25 mouse cellular contexts compared by ENCODE assay signal in genomic region chr9:92273271-92273670, GRCm38 (mm10). TPM values are rescaled to one million over a fixed set of nuclear protein-coding genes. Genes with fewer than 3 reads are reported as not detected.
A peak's percentile ranks its signal among the peaks of the same experiment; 100 is the strongest.
DNase-seq lines count a peak whose midpoint lies in the region; ATAC-seq and TF ChIP-seq lines count a peak whose summit lies in the region.
"Had no signal": no experiment of that assay in that cellular context is flagged by ENCODE, and none has a peak within 500 bp of the region (broad histone marks: within the 10 kb centered on the region; RNA-seq: fewer than 3 reads in every experiment).

No protein-coding gene starts in this region.

- H3K4me2 ChIP-seq in stomach, postnatal 0 days (replicated peaks; ENCODE audit: low read depth) = no peak overlapping the region
- H3K4me2 ChIP-seq: embryonic facial prominence, embryonic 13.5 days; forebrain, embryonic 13.5 days; hindbrain, embryonic 13.5 days; limb, embryonic 12.5 days; lung, embryonic 15.5 days; midbrain, embryonic 15.5 days; neural tube, embryonic 13.5 days had no signal

- peaks cover 41% of the 10 kb centered on the region for H3K36me3 ChIP-seq in C2C12 (ENCODE audit: control insufficient read depth, insufficient read depth)
- H3K36me3 ChIP-seq in stomach, postnatal 0 days (ENCODE audit: control insufficient read depth, insufficient read depth, low read length) = no peaks in the 10 kb centered on the region
- H3K36me3 ChIP-seq: midbrain, embryonic 15.5 days; neural tube, embryonic 13.5 days had no signal

- TF ChIP-seq CTCF in C2C12 (IDR thresholded peaks at IDR 0.05; ENCODE audit: control insufficient read depth, insufficient read depth, insufficient read length) = no peak
- no peak for TF ChIP-seq CTCF in stomach, postnatal 0 days (IDR thresholded peaks at IDR 0.05; ENCODE audit: low read depth)

- H3K9me3 ChIP-seq in stomach, postnatal 0 days (ENCODE audit: control insufficient read depth, low read length) = no peaks in the 10 kb centered on the region
- H3K9me3 ChIP-seq: embryonic facial prominence, embryonic 13.5 days; forebrain, embryonic 13.5 days; hindbrain, embryonic 13.5 days; limb, embryonic 12.5 days; liver, embryonic 13.5 days; lung, embryonic 15.5 days; midbrain, embryonic 15.5 days; neural tube, embryonic 13.5 days had no signal

- no peaks in the 10 kb centered on the region for H3K4me1 ChIP-seq in stomach, postnatal 0 days (replicated peaks; ENCODE audit: control insufficient read depth, insufficient read depth)
- H3K4me1 ChIP-seq: forebrain, embryonic 13.5 days; midbrain, embryonic 15.5 days; neural tube, embryonic 13.5 days had no signal

- H3K27ac ChIP-seq in stomach, postnatal 0 days (replicated peaks) = no peak overlapping the region
- H3K27ac ChIP-seq: embryonic facial prominence, embryonic 13.5 days; forebrain, embryonic 13.5 days; hindbrain, embryonic 13.5 days; limb, embryonic 12.5 days; lung, embryonic 15.5 days; midbrain, embryonic 15.5 days; neural tube, embryonic 13.5 days had no signal

- no peak for ATAC-seq in stomach, postnatal 0 days (ENCODE audit: low FRiP score, low TSS enrichment)
- ATAC-seq: forebrain, embryonic 13.5 days; midbrain, embryonic 15.5 days had no signal

- WGBS in stomach, postnatal 0 days = 89% methylated on average over 2 of the region's 2 CpGs

- peak; percentile 70 for DNase-seq in kidney, adult 9 months
- DNase-seq in kidney, postnatal 10 days = no peak
- DNase-seq in NIH3T3 (ENCODE audit: low read depth) = peak; percentile 53
- DNase-seq in kidney, postnatal 14 days = peak; percentile 34
- DNase-seq in c-Kit-positive CD71-positive TER-119-positive erythroid progenitor cells, embryonic 14.5 days (ENCODE audit: low spot score) = no peak
- no peak for DNase-seq in stomach, postnatal 0 days (ENCODE audit: low spot score)
- DNase-seq: adrenal gland, adult 8-10 months; cerebellum, adult 18-20 months; cerebellum, postnatal 36 days; embryo, embryonic 11 days; liver, embryonic 13.5 days; lung, postnatal 36 days; thymus, postnatal 14 days had no signal

- H3K79me3 ChIP-seq in C2C12 (ENCODE audit: low read depth) = peaks cover 18% of the 10 kb centered on the region

- TF ChIP-seq EP300 in stomach, postnatal 0 days (optimal IDR thresholded peaks at IDR 0.05) = no peak

- no peak overlapping the region for H3K4me3 ChIP-seq in C2C12 (ENCODE audit: insufficient read depth, poor library complexity, severe bottlenecking)
- H3K4me3 ChIP-seq in stomach, postnatal 0 days (ENCODE audit: low read depth, low read length) = no peak overlapping the region
- H3K4me3 ChIP-seq: embryonic facial prominence, embryonic 13.5 days; forebrain, embryonic 13.5 days; hindbrain, embryonic 13.5 days; limb, embryonic 12.5 days; liver, embryonic 13.5 days; lung, embryonic 15.5 days; midbrain, embryonic 15.5 days; neural tube, embryonic 13.5 days had no signal

- peaks cover 25% of the 10 kb centered on the region for H3K79me2 ChIP-seq in C2C12 (ENCODE audit: control insufficient read depth, insufficient read depth)

- no peak overlapping the region for H3ac ChIP-seq in C2C12 (ENCODE audit: control insufficient read depth, insufficient read length, low read depth)

- no peaks in the 10 kb centered on the region for H3K27me3 ChIP-seq in C2C12 (ENCODE audit: control insufficient read depth, insufficient read depth, insufficient read length)
- H3K27me3 ChIP-seq in stomach, postnatal 0 days (ENCODE audit: control insufficient read depth, insufficient read depth, low read length) = no peaks in the 10 kb centered on the region
- H3K27me3 ChIP-seq: embryonic facial prominence, embryonic 13.5 days; forebrain, embryonic 13.5 days; hindbrain, embryonic 13.5 days; limb, embryonic 12.5 days; liver, embryonic 13.5 days; lung, embryonic 15.5 days; midbrain, embryonic 15.5 days; neural tube, embryonic 13.5 days had no signal

- H3K9ac ChIP-seq in stomach, postnatal 0 days (ENCODE audit: low read length) = no peak overlapping the region
- H3K9ac ChIP-seq: embryonic facial prominence, embryonic 13.5 days; forebrain, embryonic 13.5 days; hindbrain, embryonic 13.5 days; limb, embryonic 12.5 days; liver, embryonic 13.5 days; lung, embryonic 15.5 days; midbrain, embryonic 15.5 days; neural tube, embryonic 13.5 days had no signal

TF ChIP-seq in C2C12, 6 proteins besides CTCF, POLR2A, EP300 and RAD21:
- TF ChIP-seq FOSL1 (IDR thresholded peaks at IDR 0.05; ENCODE audit: insufficient read depth, low read length, poor library complexity, severe bottlenecking) (peak; percentile 37), MYOG (IDR thresholded peaks at IDR 0.05; ENCODE audit: control insufficient read depth, extremely low read depth, insufficient read length) (no peak), CEBPB (IDR thresholded peaks at IDR 0.05; ENCODE audit: low read depth) (peak; percentile 61), MAX (IDR thresholded peaks at IDR 0.05) (peak; percentile 72), USF1 (IDR thresholded peaks at IDR 0.05; ENCODE audit: low read depth) (peak; percentile 31), MYOD1 (IDR thresholded peaks at IDR 0.05; ENCODE audit: control insufficient read depth, insufficient read length, low read depth) (peak; percentile 23)

RNA-seq across cellular contexts. Expression of gene Plscr2, which starts 2.1 kb away (rescaled TPM):
- 7.1 TPM for polyA plus RNA-seq in C2C12 (2012; fragmentation: generic; extraction: Trizol)
- polyA plus RNA-seq in stomach, postnatal 0 days (2015; fragmentation: Nextera tagmentation; extraction: Ambion mirVana) = 1.8 and 2.4 TPM in 2 replicates
- polyA plus RNA-seq: activated CD4-positive, CD25-positive, alpha-beta regulatory T cell, adult 4 months; inflammation-experienced regulatory T-cells, adult 6 months had no signal

RNA-seq across cellular contexts. Expression of gene Plscr1, which starts 23.7 kb away (rescaled TPM):
- 41.1 TPM for polyA plus RNA-seq in C2C12 (2012; fragmentation: generic; extraction: Trizol)
- polyA plus RNA-seq in stomach, postnatal 0 days (2015; fragmentation: Nextera tagmentation; extraction: Ambion mirVana) = 37.2 and 41.0 TPM in 2 replicates

RNA-seq across cellular contexts. Expression of gene 1700057G04Rik, which starts 35.9 kb away (rescaled TPM):
- polyA plus RNA-seq in C2C12 (2012; fragmentation: generic; extraction: Trizol) = 0.08 TPM
- polyA plus RNA-seq in stomach, postnatal 0 days (2015; fragmentation: Nextera tagmentation; extraction: Ambion mirVana) = not detected in 2 replicates
- polyA plus RNA-seq: activated CD4-positive, CD25-positive, alpha-beta regulatory T cell, adult 4 months; embryonic facial prominence, embryonic 13.5 days; forebrain, embryonic 13.5 days; heart, embryonic 14.5 days; hindbrain, embryonic 13.5 days; limb, embryonic 12.5 days; liver, embryonic 13.5 days; lung, embryonic 15.5 days; midbrain, embryonic 15.5 days; neural tube, embryonic 13.5 days; spleen, adult 2 months had no signal

Comparison
In these comparisons a context has a peak if more than half of its experiments do, and no peak if none do; other contexts are left out.
1. DNase-seq: peak in kidney, adult 9 months (single experiment), NIH3T3 (single experiment) and kidney, postnatal 14 days (single experiment); none in kidney, postnatal 10 days (single experiment), c-Kit-positive CD71-positive TER-119-positive erythroid progenitor cells, embryonic 14.5 days (single experiment) and stomach, postnatal 0 days (single experiment).